8 mouse cellular contexts compared by ENCODE assay signal in the genomic region with DNA sequence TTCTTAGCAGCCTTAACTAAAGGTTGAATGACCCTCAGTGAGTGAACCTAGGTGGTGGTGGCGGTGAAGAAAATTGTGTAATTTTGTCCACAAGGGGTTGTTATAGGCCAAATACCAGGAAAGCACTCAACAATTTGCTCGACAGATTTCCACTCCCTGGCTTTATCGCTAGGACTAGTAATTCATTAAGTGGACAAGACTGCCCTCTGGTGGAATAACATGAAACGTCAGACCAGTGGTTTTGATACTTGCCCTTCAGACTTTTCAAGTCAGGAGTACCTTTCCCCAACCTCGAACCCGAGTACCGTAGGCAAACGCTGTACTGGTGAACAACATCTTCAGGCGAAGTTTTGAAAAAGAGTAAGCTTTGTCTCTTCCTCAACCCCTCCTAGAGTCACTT. TPM values are rescaled to one million over a fixed set of nuclear protein-coding genes. Genes with fewer than 3 reads are reported as not detected.
DNase-seq lines count a peak whose midpoint lies in the region; ATAC-seq and TF ChIP-seq lines count a peak whose summit lies in the region.

No protein-coding gene starts in this region.

- 0 out of 2 replicates have a peak, but pooled peaks cover 8% of the 10 kb centered on the region for H3K27me3 ChIP-seq in embryonic facial prominence, embryonic 14.5 days (replicated peaks; ENCODE audit: control insufficient read depth, insufficient read depth, low read length)
- H3K27me3 ChIP-seq in heart, postnatal 0 days (ENCODE audit: control insufficient read depth, insufficient read depth, low read length), result peaks cover 22% of the 10 kb centered on the region
- H3K27me3 ChIP-seq in liver, embryonic 12.5 days (replicated peaks), result peaks cover 76% of the 10 kb centered on the region

- peak; percentile 90 for DNase-seq in CD4-positive, CD25-positive, alpha-beta regulatory T cell, adult 2 months (ENCODE audit: low read depth, low spot score)
- peak; percentile 81 for DNase-seq in adrenal gland, postnatal 14 days
- peak; percentile 93 for DNase-seq in embryonic facial prominence, embryonic 14.5 days (ENCODE audit: low spot score)
- peak; percentile 83 for DNase-seq in heart, postnatal 0 days (ENCODE audit: low spot score)
- peak; percentile 92 for DNase-seq in kidney, postnatal 14 days
- DNase-seq in natural killer cell, adult 2 months (ENCODE audit: low spot score in 2 of 2), result peak; percentile 65 to 76
- DNase-seq in testis, postnatal 10 days (ENCODE audit: low spot score), result peak; percentile 79

- no peak overlapping the region for H3K9ac ChIP-seq in embryonic facial prominence, embryonic 14.5 days (ENCODE audit: low read depth, low read length)
- H3K9ac ChIP-seq in heart, postnatal 0 days (replicated peaks; ENCODE audit: low read depth, low read length), result 0 out of 2 replicates have a peak overlapping the region, but pooled peaks have one; percentile 3
- no peak overlapping the region for H3K9ac ChIP-seq in liver, embryonic 12.5 days

- peaks cover 18% of the 10 kb centered on the region; the same call in 1 of the 2 replicates for H3K4me1 ChIP-seq in embryonic facial prominence, embryonic 14.5 days (ENCODE audit: control insufficient read depth, insufficient read depth, low read length)
- 0 out of 2 replicates have a peak, but pooled peaks cover 7% of the 10 kb centered on the region for H3K4me1 ChIP-seq in heart, postnatal 0 days (ENCODE audit: control insufficient read depth, insufficient read depth)
- peaks cover 15% of the 10 kb centered on the region; the same call in 1 of the 2 replicates for H3K4me1 ChIP-seq in liver, embryonic 12.5 days

- 0% methylated on average over 9 of the region's 9 CpGs for WGBS in embryonic facial prominence, embryonic 14.5 days
- under 1% methylated on average over 9 of the region's 9 CpGs for WGBS in heart, postnatal 0 days
- under 1% methylated on average over 9 of the region's 9 CpGs for WGBS in liver, embryonic 12.5 days (ENCODE audit: insufficient replicate concordance)

- H3K4me3 ChIP-seq in embryonic facial prominence, embryonic 14.5 days (ENCODE audit: low read depth, low read length), result no peak overlapping the region
- peak overlapping the region; percentile 5; the same call in 1 of the 2 replicates for H3K4me3 ChIP-seq in heart, postnatal 0 days (ENCODE audit: low read depth, low read length)
- H3K4me3 ChIP-seq in liver, embryonic 12.5 days, result no peak overlapping the region

- ATAC-seq in embryonic facial prominence, embryonic 14.5 days (ENCODE audit: low read depth), result peak; percentile 9; the same call in 1 of the 2 replicates
- peak; percentile 62 for ATAC-seq in heart, postnatal 0 days (ENCODE audit: insufficient read depth, low read depth)
- no peak for ATAC-seq in liver, embryonic 12.5 days

- H3K9me3 ChIP-seq in embryonic facial prominence, embryonic 14.5 days (ENCODE audit: control insufficient read depth, low read length), result no peaks in the 10 kb centered on the region
- H3K9me3 ChIP-seq in heart, postnatal 0 days (replicated peaks; ENCODE audit: control insufficient read depth, low read length), result no peaks in the 10 kb centered on the region
- no peaks in the 10 kb centered on the region for H3K9me3 ChIP-seq in liver, embryonic 12.5 days (replicated peaks)

- peak overlapping the region; percentile 37 for H3K4me2 ChIP-seq in embryonic facial prominence, embryonic 14.5 days (ENCODE audit: low read depth, low read length)
- H3K4me2 ChIP-seq in heart, postnatal 0 days (ENCODE audit: low read depth, low read length), result peak overlapping the region; percentile 45
- H3K4me2 ChIP-seq in liver, embryonic 12.5 days, result peak overlapping the region; percentile 33

- peak; percentile 79 for TF ChIP-seq CTCF in heart, postnatal 0 days (IDR thresholded peaks at IDR 0.05; ENCODE audit: low read depth)

- no peak for TF ChIP-seq EP300 in heart, postnatal 0 days (IDR thresholded peaks at IDR 0.05; ENCODE audit: low read depth)

- H3K27ac ChIP-seq in embryonic facial prominence, embryonic 14.5 days (replicated peaks; ENCODE audit: low read depth, low read length), result no peak overlapping the region
- H3K27ac ChIP-seq in heart, postnatal 0 days (ENCODE audit: low read depth), result no peak overlapping the region
- no peak overlapping the region for H3K27ac ChIP-seq in liver, embryonic 12.5 days

- no peaks in the 10 kb centered on the region for H3K36me3 ChIP-seq in embryonic facial prominence, embryonic 14.5 days (ENCODE audit: control insufficient read depth, insufficient read depth, low read length)
- H3K36me3 ChIP-seq in heart, postnatal 0 days (replicated peaks; ENCODE audit: control insufficient read depth, insufficient read depth, low read length), result no peaks in the 10 kb centered on the region
- H3K36me3 ChIP-seq in liver, embryonic 12.5 days, result no peaks in the 10 kb centered on the region

RNA-seq across cellular contexts. Expression of a gene that starts 3.9 kb away (rescaled TPM):
- 3.0 and 3.9 TPM in 2 replicates for total RNA-seq in adrenal gland, postnatal 14 days (2021)
- 4.7 and 5.0 TPM in 2 replicates for polyA plus RNA-seq in embryonic facial prominence, embryonic 14.5 days (2014; fragmentation: Nextera tagmentation; extraction: Ambion mirVana)
- 1.6 and 6.7 TPM in 2 replicates for total RNA-seq in heart, postnatal 0 days (2014; rRNA removed; ENCODE audit: low replicate concordance)
- 1.5 and 1.7 TPM in 2 replicates for polyA plus RNA-seq in heart, postnatal 0 days (2015; fragmentation: Nextera tagmentation; extraction: Ambion mirVana)
- polyA plus RNA-seq in liver, embryonic 12.5 days (2016; fragmentation: Nextera tagmentation; extraction: Ambion mirVana), result 1.8 and 1.9 TPM in 2 replicates

RNA-seq across cellular contexts. Expression of a gene that starts 5.4 kb away (rescaled TPM):
- 217 and 234 TPM in 2 replicates for total RNA-seq in adrenal gland, postnatal 14 days (2021)
- 916 and 959 TPM in 2 replicates for polyA plus RNA-seq in embryonic facial prominence, embryonic 14.5 days (2014; fragmentation: Nextera tagmentation; extraction: Ambion mirVana)
- total RNA-seq in heart, postnatal 0 days (2014; rRNA removed; ENCODE audit: low replicate concordance), result 32.9 and 72.6 TPM in 2 replicates
- polyA plus RNA-seq in heart, postnatal 0 days (2015; fragmentation: Nextera tagmentation; extraction: Ambion mirVana), result 381 and 398 TPM in 2 replicates
- 127 and 129 TPM in 2 replicates for polyA plus RNA-seq in liver, embryonic 12.5 days (2016; fragmentation: Nextera tagmentation; extraction: Ambion mirVana)

RNA-seq across cellular contexts. Expression of a gene that starts 27.3 kb away (rescaled TPM):
- 10.9 and 15.5 TPM in 2 replicates for total RNA-seq in adrenal gland, postnatal 14 days (2021)
- 15.5 and 16.0 TPM in 2 replicates for polyA plus RNA-seq in embryonic facial prominence, embryonic 14.5 days (2014; fragmentation: Nextera tagmentation; extraction: Ambion mirVana)
- total RNA-seq in heart, postnatal 0 days (2014; rRNA removed; ENCODE audit: low replicate concordance), result 7.6 and 14.3 TPM in 2 replicates
- 9.3 and 11.1 TPM in 2 replicates for polyA plus RNA-seq in heart, postnatal 0 days (2015; fragmentation: Nextera tagmentation; extraction: Ambion mirVana)
- 8.2 and 9.0 TPM in 2 replicates for polyA plus RNA-seq in liver, embryonic 12.5 days (2016; fragmentation: Nextera tagmentation; extraction: Ambion mirVana)

RNA-seq across cellular contexts. Expression of a gene that starts 28.4 kb away (rescaled TPM):
- total RNA-seq in adrenal gland, postnatal 14 days (2021), result 220 TPM in 2 replicates
- 242 and 248 TPM in 2 replicates for polyA plus RNA-seq in embryonic facial prominence, embryonic 14.5 days (2014; fragmentation: Nextera tagmentation; extraction: Ambion mirVana)
- total RNA-seq in heart, postnatal 0 days (2014; rRNA removed; ENCODE audit: low replicate concordance), result 121 and 130 TPM in 2 replicates
- 292 and 295 TPM in 2 replicates for polyA plus RNA-seq in heart, postnatal 0 days (2015; fragmentation: Nextera tagmentation; extraction: Ambion mirVana)
- polyA plus RNA-seq in liver, embryonic 12.5 days (2016; fragmentation: Nextera tagmentation; extraction: Ambion mirVana), result 82.5 and 83.0 TPM in 2 replicates

RNA-seq across cellular contexts. Expression of a gene that starts 38.2 kb away (rescaled TPM):
- total RNA-seq in adrenal gland, postnatal 14 days (2021), result 18.7 and 19.0 TPM in 2 replicates
- 23.5 and 30.2 TPM in 2 replicates for polyA plus RNA-seq in embryonic facial prominence, embryonic 14.5 days (2014; fragmentation: Nextera tagmentation; extraction: Ambion mirVana)
- 22.3 and 41.4 TPM in 2 replicates for total RNA-seq in heart, postnatal 0 days (2014; rRNA removed; ENCODE audit: low replicate concordance)
- polyA plus RNA-seq in heart, postnatal 0 days (2015; fragmentation: Nextera tagmentation; extraction: Ambion mirVana), result 18.5 and 22.7 TPM in 2 replicates
- 0.12 and 0.17 TPM in 2 replicates for polyA plus RNA-seq in liver, embryonic 12.5 days (2016; fragmentation: Nextera tagmentation; extraction: Ambion mirVana)
